8 mouse cellular contexts compared by ENCODE assay signal in the genomic region with DNA sequence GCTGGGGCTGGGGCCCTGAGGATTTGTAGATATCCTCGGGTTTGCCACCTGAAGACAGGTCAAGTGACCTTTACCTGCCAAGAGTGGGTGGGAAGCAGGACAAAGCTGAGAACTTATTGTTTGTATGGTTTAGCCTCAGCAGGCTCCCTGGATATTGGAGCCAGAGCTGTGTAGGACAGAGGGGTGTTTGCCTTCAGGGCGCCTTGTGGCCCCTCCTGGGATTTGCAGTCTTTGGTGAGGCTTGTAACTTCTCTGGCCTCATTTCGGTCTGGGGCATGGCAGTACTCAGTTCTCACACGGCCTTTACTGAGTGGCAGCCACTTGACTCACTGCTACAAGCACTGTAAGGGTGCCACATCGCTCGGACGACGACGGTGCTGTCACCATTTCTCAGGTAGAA.
DNase-seq lines count a peak whose midpoint lies in the region; ATAC-seq lines count a peak whose summit lies in the region.

No protein-coding gene starts in this region.

- peaks cover 8% of the 10 kb centered on the region; the same call in 1 of the 2 replicates for H3K4me1 ChIP-seq in kidney, embryonic 14.5 days (ENCODE audit: control insufficient read depth, insufficient read depth, low read length)
- peaks cover 3% of the 10 kb centered on the region; the same call in 1 of the 2 replicates for H3K4me1 ChIP-seq in embryonic facial prominence, embryonic 11.5 days (ENCODE audit: control insufficient read depth, insufficient read depth, low read length)
- peaks cover 17% of the 10 kb centered on the region for H3K4me1 ChIP-seq in hindbrain, embryonic 13.5 days (replicated peaks)
- H3K4me1 ChIP-seq in midbrain, embryonic 13.5 days (replicated peaks), result peaks cover 21% of the 10 kb centered on the region

- intact Hi-C loops in left cerebral cortex, postnatal 10 days (cut with DNase I), result loop anchor here (2.0 to 5.0 kb wide), 2 partner anchors 93 to 242 kb away; no protein-coding TSS in a partner anchor

- H3K9ac ChIP-seq in kidney, embryonic 14.5 days (ENCODE audit: low read depth, low read length), result no peak overlapping the region
- no peak overlapping the region for H3K9ac ChIP-seq in embryonic facial prominence, embryonic 11.5 days (replicated peaks; ENCODE audit: low read length)
- H3K9ac ChIP-seq in hindbrain, embryonic 13.5 days, result peak overlapping the region; percentile 76; the same call in 1 of the 2 replicates
- 0 out of 2 replicates have a peak overlapping the region, but pooled peaks have one; percentile 65 for H3K9ac ChIP-seq in midbrain, embryonic 13.5 days (replicated peaks)

- no peaks in the 10 kb centered on the region for H3K36me3 ChIP-seq in kidney, embryonic 14.5 days (ENCODE audit: control insufficient read depth, insufficient read depth, low read length)
- H3K36me3 ChIP-seq in embryonic facial prominence, embryonic 11.5 days (replicated peaks; ENCODE audit: control insufficient read depth, insufficient read depth, low read depth, low read length), result no peaks in the 10 kb centered on the region
- no peaks in the 10 kb centered on the region for H3K36me3 ChIP-seq in hindbrain, embryonic 13.5 days
- no peaks in the 10 kb centered on the region for H3K36me3 ChIP-seq in midbrain, embryonic 13.5 days

- H3K9me3 ChIP-seq in kidney, embryonic 14.5 days (ENCODE audit: control insufficient read depth, low read length), result no peaks in the 10 kb centered on the region
- no peaks in the 10 kb centered on the region for H3K9me3 ChIP-seq in embryonic facial prominence, embryonic 11.5 days (replicated peaks; ENCODE audit: control insufficient read depth, low read length)
- no peaks in the 10 kb centered on the region for H3K9me3 ChIP-seq in hindbrain, embryonic 13.5 days
- H3K9me3 ChIP-seq in midbrain, embryonic 13.5 days, result no peaks in the 10 kb centered on the region

- no peak for DNase-seq in kidney, adult 9 months
- DNase-seq in embryonic facial prominence, embryonic 11.5 days (ENCODE audit: low spot score), result no peak
- no peak for DNase-seq in ovary, postnatal 10 days (ENCODE audit: low spot score)
- DNase-seq in left cerebral cortex, postnatal 10 days (ENCODE audit: extremely low spot score in 1 of 2, low spot score in 2 of 2), result no peak

- H3K4me2 ChIP-seq in kidney, embryonic 14.5 days (replicated peaks; ENCODE audit: low read depth, low read length), result peak overlapping the region; percentile 75
- peak overlapping the region; percentile 77 for H3K4me2 ChIP-seq in embryonic facial prominence, embryonic 11.5 days (ENCODE audit: low read depth, low read length)
- H3K4me2 ChIP-seq in hindbrain, embryonic 13.5 days, result peak overlapping the region; percentile 82
- H3K4me2 ChIP-seq in midbrain, embryonic 13.5 days (replicated peaks), result peak overlapping the region; percentile 80

- H3K27ac ChIP-seq in kidney, embryonic 14.5 days (ENCODE audit: low read depth, low read length), result no peak overlapping the region
- no peak overlapping the region for H3K27ac ChIP-seq in embryonic facial prominence, embryonic 11.5 days (replicated peaks; ENCODE audit: low read depth, low read length)
- peak overlapping the region; percentile 92 for H3K27ac ChIP-seq in hindbrain, embryonic 13.5 days
- peak overlapping the region; percentile 81 for H3K27ac ChIP-seq in midbrain, embryonic 13.5 days

- H3K27me3 ChIP-seq in kidney, embryonic 14.5 days (ENCODE audit: control insufficient read depth, insufficient read depth, low read length), result no peaks in the 10 kb centered on the region
- no peaks in the 10 kb centered on the region; the same call in 1 of the 2 replicates for H3K27me3 ChIP-seq in embryonic facial prominence, embryonic 11.5 days (ENCODE audit: control insufficient read depth, insufficient read depth, low read length)
- no peaks in the 10 kb centered on the region for H3K27me3 ChIP-seq in hindbrain, embryonic 13.5 days
- H3K27me3 ChIP-seq in midbrain, embryonic 13.5 days, result no peaks in the 10 kb centered on the region; the same call in none of the 2 replicates

- no peak overlapping the region; the same call in 1 of the 2 replicates for H3K4me3 ChIP-seq in kidney, embryonic 14.5 days (ENCODE audit: low read length)
- H3K4me3 ChIP-seq in embryonic facial prominence, embryonic 11.5 days (ENCODE audit: low read depth, low read length), result no peak overlapping the region
- peak overlapping the region; percentile 40; the same call in 1 of the 2 replicates for H3K4me3 ChIP-seq in hindbrain, embryonic 13.5 days
- H3K4me3 ChIP-seq in midbrain, embryonic 13.5 days (replicated peaks), result peak overlapping the region; percentile 39; the same call in 1 of the 2 replicates

- 37% methylated on average over 9 of the region's 9 CpGs for WGBS in kidney, embryonic 14.5 days
- 25% methylated on average over 9 of the region's 9 CpGs for WGBS in embryonic facial prominence, embryonic 11.5 days
- 25% methylated on average over 9 of the region's 9 CpGs for WGBS in hindbrain, embryonic 13.5 days
- WGBS in midbrain, embryonic 13.5 days, result 27% methylated on average over 9 of the region's 9 CpGs

- ATAC-seq in kidney, embryonic 14.5 days (ENCODE audit: low FRiP score, low TSS enrichment), result peak; percentile 41; the same call in 1 of the 2 replicates
- peak; percentile 45; the same call in 1 of the 2 replicates for ATAC-seq in embryonic facial prominence, embryonic 11.5 days (replicated peaks; ENCODE audit: insufficient number of reproducible peaks, low FRiP score, low TSS enrichment, low read depth)
- peak; percentile 50 for ATAC-seq in hindbrain, embryonic 13.5 days (ENCODE audit: low FRiP score)
- peak; percentile 49 for ATAC-seq in midbrain, embryonic 13.5 days
- ATAC-seq in granulocyte monocyte progenitor cell, adult 5-6 weeks (replicated peaks; ENCODE audit: poor library complexity, severe bottlenecking), result no peak

Comparison
In these comparisons a context has a peak if more than half of its experiments do, and no peak if none do; other contexts are left out.
1. H3K27ac ChIP-seq: peak in hindbrain, embryonic 13.5 days (single experiment) and midbrain, embryonic 13.5 days (single experiment); none in kidney, embryonic 14.5 days (single experiment) and embryonic facial prominence, embryonic 11.5 days (single experiment).
2. H3K4me3 ChIP-seq: peak in hindbrain, embryonic 13.5 days (single experiment) and midbrain, embryonic 13.5 days (single experiment); none in kidney, embryonic 14.5 days (single experiment) and embryonic facial prominence, embryonic 11.5 days (single experiment).
3. H3K9ac ChIP-seq: peak in hindbrain, embryonic 13.5 days (single experiment) and midbrain, embryonic 13.5 days (single experiment); none in kidney, embryonic 14.5 days (single experiment) and embryonic facial prominence, embryonic 11.5 days (single experiment).
4. Peak in every context shown above with its lines, with median percentiles within 50 percentile points of each other: H3K4me2 ChIP-seq.